Mouse (Mus musculus): ENCODE data around the gene Ctbp2. TPM values are rescaled to one million over a fixed set of nuclear protein-coding genes. Genes with fewer than 3 reads are reported as not detected.

The Ctbp2 gene
- polyA plus RNA-seq, 1 experiment from 2014 or later, result 87.4 TPM

DNA sequence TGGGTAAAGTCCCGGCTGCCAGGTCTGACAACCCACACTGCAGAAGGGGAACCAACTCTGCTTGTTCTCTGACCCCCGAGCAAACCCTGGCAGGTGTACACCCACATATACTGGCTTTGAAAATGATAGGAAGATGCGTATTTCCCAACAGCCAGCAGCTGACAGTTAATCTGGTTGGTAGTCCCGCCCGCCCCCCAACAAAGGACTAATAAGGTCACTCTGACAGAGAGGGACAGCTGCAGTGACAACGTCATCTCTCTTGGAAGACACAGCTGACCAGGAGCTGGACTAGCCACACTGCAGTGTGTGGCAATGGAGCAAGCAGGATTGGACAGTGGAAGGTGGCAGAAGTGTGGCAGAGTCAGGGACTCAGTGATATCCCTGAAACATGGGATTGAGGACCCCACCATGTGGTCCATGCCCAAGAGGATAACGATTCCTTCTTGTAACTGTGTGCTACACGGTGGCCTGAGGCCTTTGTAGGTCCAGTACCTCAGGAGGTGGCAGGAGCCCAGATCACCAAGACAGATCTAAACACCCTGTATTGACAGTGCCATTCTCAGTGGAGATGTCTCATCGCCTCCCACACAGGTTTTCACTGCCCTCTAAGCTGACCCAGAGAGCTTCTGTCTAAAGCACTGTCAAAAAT lies 131.1 kb downstream of the Ctbp2 start:
- no peak overlapping the region for H3K4me2 ChIP-seq (replicated peaks)
- H3K36me3 ChIP-seq, result peaks cover 53% of the 10 kb centered on the region
- no peaks in the 10 kb centered on the region for H3K27me3 ChIP-seq
- no peak overlapping the region for H3K4me3 ChIP-seq
- H3K27ac ChIP-seq (replicated peaks), result no peak overlapping the region
- ATAC-seq (replicated peaks), result no peak
- H3K9me3 ChIP-seq, result no peaks in the 10 kb centered on the region
- no peak overlapping the region for H3K9ac ChIP-seq (replicated peaks)
- WGBS, result 85% methylated on average over 9 of the region's 9 CpGs
- H3K4me1 ChIP-seq, result no peaks in the 10 kb centered on the region

DNA sequence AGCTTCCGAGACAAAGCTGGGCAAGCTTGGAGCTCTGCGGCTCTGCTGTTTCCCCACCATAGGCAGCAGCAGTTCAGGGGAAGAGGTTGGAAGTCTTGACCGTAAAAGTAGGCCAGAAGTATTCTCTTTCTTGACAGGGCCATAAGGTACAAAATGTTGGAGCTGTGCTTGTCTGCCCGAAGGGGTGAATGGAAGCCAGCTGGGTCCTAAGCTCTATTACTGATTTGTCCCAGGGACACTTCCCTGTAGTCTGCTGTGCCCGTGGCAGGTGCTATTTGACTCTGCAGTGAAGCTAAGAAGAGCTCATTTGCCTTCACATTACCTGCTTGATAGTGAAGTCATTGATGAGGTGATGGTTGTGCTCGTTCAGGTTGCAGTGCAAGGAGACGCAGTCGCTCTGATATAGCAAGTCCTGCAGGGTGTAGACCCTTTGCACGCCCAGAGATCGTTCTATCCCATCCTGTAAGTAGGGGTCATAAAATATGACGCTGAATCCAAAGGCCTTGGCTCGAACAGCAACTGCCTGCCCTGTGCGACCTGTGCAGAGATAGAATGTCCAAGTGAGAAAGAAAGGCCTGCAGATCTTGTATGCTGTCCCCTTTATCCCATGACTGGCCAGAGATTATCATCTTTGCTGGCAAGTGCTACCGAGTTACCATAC lies 132.8 kb downstream of the Ctbp2 start:
- H3K4me1 ChIP-seq, result no peaks in the 10 kb centered on the region
- H3K27ac ChIP-seq (replicated peaks), result no peak overlapping the region
- no peak overlapping the region for H3K4me3 ChIP-seq
- 94% methylated on average over 14 of the region's 14 CpGs for WGBS
- no peaks in the 10 kb centered on the region for H3K27me3 ChIP-seq
- no peak overlapping the region for H3K9ac ChIP-seq (replicated peaks)
- ATAC-seq (replicated peaks), result no peak
- H3K4me2 ChIP-seq (replicated peaks), result no peak overlapping the region
- H3K9me3 ChIP-seq, result no peaks in the 10 kb centered on the region
- peaks cover 49% of the 10 kb centered on the region for H3K36me3 ChIP-seq

DNA sequence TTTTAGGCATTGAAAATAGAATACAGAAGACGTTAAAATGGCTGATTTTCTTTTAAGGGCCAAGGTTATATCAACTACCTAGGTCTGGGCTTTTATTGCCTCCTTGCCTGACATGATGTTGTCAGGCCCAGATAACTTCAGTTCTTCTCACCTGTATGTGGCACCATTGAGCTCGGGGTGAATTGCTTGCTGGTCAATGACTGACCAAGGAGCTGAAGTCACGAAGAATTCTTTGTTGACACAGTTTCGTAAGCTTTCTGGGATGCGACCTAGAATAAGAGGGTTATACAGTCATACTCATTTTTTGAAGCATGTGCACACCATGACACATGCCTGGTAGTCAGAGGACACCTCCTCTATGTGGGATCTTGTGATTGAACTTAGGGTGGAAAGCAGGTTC lies 134.3 kb downstream of the Ctbp2 start:
- H3K4me1 ChIP-seq, result no peaks in the 10 kb centered on the region
- WGBS, result 92% methylated on average over 5 of the region's 5 CpGs

DNA sequence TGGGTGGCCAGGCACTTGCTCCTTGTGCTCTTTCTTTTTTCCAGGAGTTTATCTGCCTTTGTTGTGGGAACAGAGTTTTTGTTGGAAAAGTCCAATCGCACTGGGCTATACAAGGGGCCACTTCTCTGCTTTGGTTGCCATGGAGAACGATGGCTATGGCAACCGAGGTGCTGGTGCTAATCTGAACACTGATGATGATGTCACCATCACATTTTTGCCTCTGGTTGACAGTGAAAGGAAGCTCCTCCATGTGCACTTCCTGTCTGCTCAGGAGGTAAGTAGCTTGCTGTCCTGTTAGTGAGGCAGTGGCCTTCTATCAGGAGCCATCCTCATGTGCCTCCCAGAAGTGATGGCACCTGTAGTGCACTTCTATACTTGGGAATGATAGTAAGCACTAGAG lies 141.5 kb downstream of the Ctbp2 start:
- Histone ChIP-seq H3K36me3 (peaks cover 44% of the 10 kb centered on the region), H3K9me3 (no peaks in the 10 kb centered on the region), H3K4me2 (replicated peaks) (no peak overlapping the region), H3K27me3 (no peaks in the 10 kb centered on the region), H3K4me3 (no peak overlapping the region), H3K27ac (replicated peaks) (no peak overlapping the region), H3K9ac (replicated peaks) (no peak overlapping the region), H3K4me1 (no peaks in the 10 kb centered on the region)
- WGBS, result 28% methylated on average over 3 of the region's 3 CpGs
- ATAC-seq (replicated peaks), result no peak

More for the DNA sequence above, 134.3 kb downstream of the Ctbp2 start:
- no peak overlapping the region for H3K4me2 ChIP-seq (replicated peaks)
- no peak for ATAC-seq (replicated peaks)
- H3K9me3 ChIP-seq, result no peaks in the 10 kb centered on the region
- no peaks in the 10 kb centered on the region for H3K27me3 ChIP-seq
- H3K9ac ChIP-seq (replicated peaks), result no peak overlapping the region
- no peak overlapping the region for H3K27ac ChIP-seq (replicated peaks)
- peaks cover 53% of the 10 kb centered on the region for H3K36me3 ChIP-seq
- no peak overlapping the region for H3K4me3 ChIP-seq

DNA sequence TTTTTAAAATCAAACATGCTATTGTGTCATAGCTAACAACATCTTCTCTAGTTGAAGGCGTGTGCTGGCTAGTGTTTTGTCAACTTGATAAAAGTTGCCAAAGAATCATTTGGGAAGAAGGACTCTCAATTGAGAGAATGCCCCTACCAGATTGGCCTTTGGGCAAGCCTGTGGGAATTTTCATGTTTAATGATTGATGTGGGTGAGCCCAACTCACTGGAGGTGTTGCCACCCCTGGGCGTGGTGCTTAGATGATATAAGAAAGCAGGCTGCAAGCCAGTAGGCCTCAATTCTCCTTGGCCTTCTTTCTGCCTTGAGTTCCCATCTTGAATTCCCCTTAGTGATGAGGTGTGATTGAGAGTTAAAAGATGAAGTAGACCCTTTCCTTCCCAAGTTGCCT lies 146.2 kb downstream of the Ctbp2 start:
- Histone ChIP-seq H3K9me3 (no peaks in the 10 kb centered on the region), H3K27ac (replicated peaks) (no peak overlapping the region), H3K4me3 (no peak overlapping the region), H3K4me2 (replicated peaks) (no peak overlapping the region), H3K36me3 (peaks cover 21% of the 10 kb centered on the region), H3K4me1 (no peaks in the 10 kb centered on the region), H3K9ac (replicated peaks) (no peak overlapping the region), H3K27me3 (no peaks in the 10 kb centered on the region)
- no peak for ATAC-seq (replicated peaks)
- WGBS, result 98% methylated on average over 2 of the region's 2 CpGs

DNA sequence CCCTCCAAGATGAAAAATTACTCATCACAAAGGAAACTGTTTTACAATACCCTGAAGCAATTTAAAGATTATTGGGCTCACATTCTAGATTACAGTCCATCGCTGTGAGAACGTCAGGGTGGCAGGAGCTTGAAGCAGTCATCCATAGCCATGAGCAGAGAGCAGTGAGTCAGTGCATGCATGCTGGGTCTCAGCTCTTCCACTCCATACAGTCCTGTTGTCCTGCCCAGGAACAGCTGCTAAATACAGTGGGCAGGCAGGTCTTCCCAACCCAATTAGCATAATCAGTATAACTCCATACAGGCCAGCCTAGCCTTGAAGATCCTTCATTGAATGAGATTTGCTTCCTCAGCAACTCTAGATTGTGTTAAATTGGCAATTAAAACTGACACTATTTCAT lies 148.1 kb downstream of the Ctbp2 start:
- Histone ChIP-seq H3K4me1 (no peaks in the 10 kb centered on the region), H3K4me2 (replicated peaks) (no peak overlapping the region), H3K27ac (replicated peaks) (no peak overlapping the region), H3K27me3 (no peaks in the 10 kb centered on the region), H3K36me3 (peaks cover 6% of the 10 kb centered on the region; the same call in 1 of the 2 replicates), H3K9ac (replicated peaks) (no peak overlapping the region), H3K9me3 (no peaks in the 10 kb centered on the region), H3K4me3 (no peak overlapping the region)
- whole genome bisulfite sequencing, result 67% methylated on average over 2 of the region's 2 CpGs
- ATAC-seq (replicated peaks), result no peak

DNA sequence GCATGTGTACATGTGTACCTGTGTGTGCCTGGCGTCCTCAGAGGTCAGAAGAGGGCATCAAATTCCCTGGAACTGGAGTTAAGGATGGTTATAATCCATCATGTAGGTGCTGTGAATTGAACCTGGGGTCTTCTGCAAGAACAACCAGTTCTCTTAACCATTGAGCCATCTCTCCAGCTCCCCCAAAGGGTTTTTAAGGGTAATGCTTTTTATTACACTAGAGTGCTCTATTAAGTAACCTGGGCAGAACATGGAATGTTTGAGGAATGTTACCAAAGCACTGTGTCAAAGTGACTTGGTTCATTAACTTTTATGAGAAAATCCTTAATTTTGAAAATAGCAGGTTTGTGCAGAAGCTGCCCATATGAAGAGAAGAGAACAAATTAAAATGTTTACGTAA lies 152.1 kb downstream of the Ctbp2 start:
- 86% methylated on average over 2 of the region's 2 CpGs for WGBS
- Histone ChIP-seq H3K9ac (replicated peaks) (no peak overlapping the region), H3K4me1 (no peaks in the 10 kb centered on the region), H3K9me3 (no peaks in the 10 kb centered on the region), H3K36me3 (peaks cover 4% of the 10 kb centered on the region; the same call in 1 of the 2 replicates), H3K27me3 (no peaks in the 10 kb centered on the region), H3K4me2 (replicated peaks) (no peak overlapping the region), H3K27ac (replicated peaks) (no peak overlapping the region), H3K4me3 (no peak overlapping the region)
- no peak for ATAC-seq (replicated peaks)

DNA sequence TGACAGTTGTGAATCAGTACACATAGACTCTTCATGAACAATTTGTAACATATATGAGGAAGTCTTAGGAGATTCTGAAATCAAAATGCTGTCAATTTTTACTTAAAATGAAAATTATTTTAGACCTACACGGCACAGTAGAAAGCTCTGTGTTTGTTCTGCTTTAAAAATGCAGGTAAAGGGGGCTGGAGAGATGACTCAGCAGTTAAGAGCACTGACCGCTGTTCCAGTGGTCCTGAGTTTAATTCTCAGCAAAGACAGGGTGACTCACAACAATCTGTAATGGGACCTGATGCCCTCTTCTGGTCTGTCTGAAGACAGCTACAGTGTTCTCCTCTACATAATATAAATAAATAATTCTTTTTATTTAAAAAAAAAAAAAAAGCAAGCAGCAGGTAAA lies 158.4 kb downstream of the Ctbp2 start:
- WGBS, result 83% methylated on average over 2 of the region's 2 CpGs
- H3K4me3 ChIP-seq, result no peak overlapping the region

DNA sequence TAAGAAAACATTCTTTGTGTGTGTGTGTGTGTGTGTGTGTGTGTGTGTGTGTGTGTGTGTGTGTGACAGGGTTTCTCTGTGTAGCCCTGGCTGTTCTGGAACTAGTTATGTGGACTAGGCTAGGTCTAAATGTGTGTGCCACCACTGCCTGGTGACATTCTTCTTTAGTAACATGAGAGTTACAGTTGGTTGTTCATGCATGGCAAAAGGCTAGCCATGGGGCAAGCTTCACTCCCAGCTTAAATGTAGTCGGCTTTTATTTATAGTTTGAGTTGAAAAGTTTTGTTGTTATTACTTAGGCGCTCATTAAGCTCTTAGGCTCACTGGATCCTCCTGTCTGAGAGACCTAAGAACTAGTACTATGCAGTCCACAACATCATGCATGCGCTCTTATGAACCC lies 159.8 kb downstream of the Ctbp2 start:
- 77% methylated on average over 3 of the region's 3 CpGs for WGBS
- H3K4me1 ChIP-seq, result no peaks in the 10 kb centered on the region
- ATAC-seq (replicated peaks), result no peak
- H3K27me3 ChIP-seq, result no peaks in the 10 kb centered on the region
- H3K27ac ChIP-seq (replicated peaks), result no peak overlapping the region
- no peak overlapping the region for H3K4me3 ChIP-seq
- H3K9ac ChIP-seq (replicated peaks), result no peak overlapping the region
- no peak overlapping the region for H3K4me2 ChIP-seq (replicated peaks)
- no peaks in the 10 kb centered on the region for H3K9me3 ChIP-seq
- H3K36me3 ChIP-seq, result no peaks in the 10 kb centered on the region

More for the DNA sequence above, 158.4 kb downstream of the Ctbp2 start:
- Histone ChIP-seq H3K27me3 (no peaks in the 10 kb centered on the region), H3K36me3 (no peaks in the 10 kb centered on the region), H3K9me3 (no peaks in the 10 kb centered on the region), H3K27ac (replicated peaks) (no peak overlapping the region), H3K4me2 (replicated peaks) (no peak overlapping the region), H3K9ac (replicated peaks) (no peak overlapping the region), H3K4me1 (no peaks in the 10 kb centered on the region)
- ATAC-seq (replicated peaks), result no peak

DNA sequence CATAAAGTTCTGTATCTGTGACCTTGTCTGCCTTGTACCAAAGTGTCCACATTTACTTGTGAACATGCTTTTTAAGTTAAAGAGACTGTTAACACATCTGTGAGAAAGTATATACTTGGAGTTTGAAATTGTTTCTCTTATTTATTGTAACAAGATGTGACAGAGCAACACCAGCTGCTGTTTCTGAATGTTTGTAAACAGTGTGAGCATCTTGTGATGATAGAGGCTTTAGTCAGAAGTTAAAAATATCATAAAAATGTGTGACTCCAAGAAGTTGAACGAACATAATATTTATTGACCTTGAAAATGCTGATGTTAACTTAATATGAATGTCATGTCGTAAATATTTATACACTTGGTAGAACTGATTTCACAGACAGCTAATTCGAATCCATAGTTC lies 173.5 kb downstream of the Ctbp2 start:
- H3K27me3 ChIP-seq, result no peaks in the 10 kb centered on the region
- whole genome bisulfite sequencing, result 95% methylated on average over 3 of the region's 3 CpGs
- no peak overlapping the region for H3K27ac ChIP-seq (replicated peaks)
- no peak overlapping the region for H3K4me3 ChIP-seq
- H3K36me3 ChIP-seq, result no peaks in the 10 kb centered on the region
- H3K4me1 ChIP-seq, result peaks cover 3% of the 10 kb centered on the region; the same call in 1 of the 2 replicates
- no peak overlapping the region for H3K4me2 ChIP-seq (replicated peaks)
- no peak for ATAC-seq (replicated peaks)
- H3K9me3 ChIP-seq, result no peaks in the 10 kb centered on the region
- no peak overlapping the region for H3K9ac ChIP-seq (replicated peaks)

DNA sequence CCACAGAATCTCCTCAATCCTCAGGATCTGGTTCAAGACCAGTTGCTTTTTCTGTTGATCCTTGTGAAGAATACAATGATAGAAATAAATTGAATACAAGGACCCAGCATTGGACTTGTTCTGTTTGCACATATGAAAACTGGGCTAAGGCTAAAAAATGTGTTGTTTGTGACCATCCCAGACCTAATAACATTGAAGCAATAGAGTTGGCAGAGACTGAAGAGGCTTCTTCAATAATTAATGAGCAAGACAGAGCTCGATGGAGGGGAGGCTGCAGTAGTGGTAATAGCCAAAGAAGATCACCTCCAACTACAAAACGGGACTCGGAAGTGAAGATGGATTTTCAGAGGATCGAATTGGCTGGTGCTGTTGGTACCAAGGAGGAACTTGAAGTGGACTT lies 174.2 kb downstream of the Ctbp2 start:
- no peak overlapping the region for H3K4me2 ChIP-seq (replicated peaks)

DNA sequence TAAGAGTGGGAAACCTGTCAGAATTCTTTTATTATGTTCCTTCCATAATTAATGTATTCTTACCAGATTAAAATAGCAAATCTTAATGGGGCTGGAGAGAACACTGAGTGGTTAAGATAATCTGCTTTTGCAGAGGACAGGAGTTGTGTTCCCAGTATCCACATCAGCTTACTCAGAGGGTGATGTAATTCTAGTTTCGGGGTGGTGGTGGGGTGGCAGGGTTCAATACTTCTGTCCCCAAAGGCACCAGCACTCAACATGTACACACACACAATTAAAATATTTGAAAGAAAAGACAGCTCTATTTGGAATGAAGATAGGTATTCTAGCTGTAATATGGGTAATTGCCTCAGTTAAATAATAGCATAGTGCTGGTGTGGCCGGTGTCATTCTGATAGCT lies 183.6 kb downstream of the Ctbp2 start:
- no peaks in the 10 kb centered on the region for H3K9me3 ChIP-seq
- ATAC-seq (replicated peaks), result no peak

More for the DNA sequence above, 174.2 kb downstream of the Ctbp2 start:
- Histone ChIP-seq H3K4me3 (no peak overlapping the region), H3K9me3 (no peaks in the 10 kb centered on the region), H3K27ac (replicated peaks) (no peak overlapping the region), H3K36me3 (no peaks in the 10 kb centered on the region), H3K27me3 (no peaks in the 10 kb centered on the region), H3K9ac (replicated peaks) (no peak overlapping the region), H3K4me1 (no peaks in the 10 kb centered on the region)
- 88% methylated on average over 4 of the region's 4 CpGs for WGBS
- no peak for ATAC-seq (replicated peaks)

DNA sequence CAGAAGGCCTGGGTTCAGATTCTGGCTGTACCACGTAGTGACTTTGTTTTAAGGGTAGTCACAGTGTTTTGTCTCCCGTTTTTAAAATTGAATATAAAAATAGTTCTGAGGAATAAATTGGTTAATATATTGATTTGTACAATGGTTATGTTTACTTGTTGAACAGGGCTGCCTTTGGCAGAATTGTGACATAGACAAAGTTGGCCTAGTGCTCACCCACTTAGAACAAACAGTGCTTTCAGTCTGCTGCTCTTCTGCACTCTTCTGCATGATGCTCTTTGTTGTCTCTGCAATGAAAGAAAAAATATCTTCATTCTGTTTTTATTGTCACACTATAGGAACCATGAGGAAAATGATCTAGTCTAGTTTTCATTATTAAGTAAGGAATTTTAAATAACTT lies 185.0 kb downstream of the Ctbp2 start:
- H3K36me3 ChIP-seq, result no peaks in the 10 kb centered on the region
- WGBS, result 88% methylated on average over 2 of the region's 2 CpGs
- no peaks in the 10 kb centered on the region for H3K9me3 ChIP-seq
- H3K27ac ChIP-seq (replicated peaks), result no peak overlapping the region
- H3K27me3 ChIP-seq, result no peaks in the 10 kb centered on the region
- peaks cover 10% of the 10 kb centered on the region for H3K4me1 ChIP-seq
- no peak overlapping the region for H3K4me2 ChIP-seq (replicated peaks)
- H3K9ac ChIP-seq (replicated peaks), result no peak overlapping the region
- ATAC-seq (replicated peaks), result no peak
- H3K4me3 ChIP-seq, result no peak overlapping the region

More for the DNA sequence above, 183.6 kb downstream of the Ctbp2 start:
- no peak overlapping the region for H3K9ac ChIP-seq (replicated peaks)
- WGBS, result 81% methylated on average over 2 of the region's 2 CpGs
- H3K36me3 ChIP-seq, result no peaks in the 10 kb centered on the region
- no peak overlapping the region for H3K4me2 ChIP-seq (replicated peaks)
- no peak overlapping the region for H3K27ac ChIP-seq (replicated peaks)
- peaks cover 7% of the 10 kb centered on the region for H3K4me1 ChIP-seq
- H3K27me3 ChIP-seq, result no peaks in the 10 kb centered on the region
- no peak overlapping the region for H3K4me3 ChIP-seq

Measured in forebrain, embryonic 15.5 days (tissue).